Mouse (Mus musculus) olfactory bulb, adult 2 months (tissue): ENCODE measurements around the gene Ncam2. TPM values are rescaled to one million over a fixed set of nuclear protein-coding genes. Genes with fewer than 3 reads are reported as not detected.

ENCODE experiments used
- H3K27ac ChIP-seq: fragments of 200-500 bp; 2 replicates; pipeline ENCODE4 v1.5.1; 2012; ENCODE audit warnings: low read depth, low read length; ENCODE audit not compliant: insufficient read depth
- H3K4me1 ChIP-seq: fragments of 200-500 bp; 2 replicates; pipeline ENCODE4 v1.6.1; 2012; ENCODE audit warnings: low read length; ENCODE audit not compliant: control insufficient read depth, insufficient read depth
- H3K4me3 ChIP-seq: fragments of 200-500 bp; 2 replicates; pipeline ENCODE4 v1.5.1; 2012; ENCODE audit warnings: mild to moderate bottlenecking, low read depth, low read length, moderate library complexity; ENCODE audit not compliant: insufficient read depth
- CTCF ChIP-seq: fragments of 200-500 bp; IDR thresholded peaks from 2 replicates; pipeline ENCODE4 v1.5.1; 2012; ENCODE audit warnings: low read depth, mild to moderate bottlenecking, low read length, moderate library complexity; ENCODE audit not compliant: insufficient read depth
- POLR2A ChIP-seq: fragments of 200-500 bp; IDR thresholded peaks from 2 replicates; pipeline ENCODE4 v1.6.1; 2012; ENCODE audit warnings: mild to moderate bottlenecking, low read depth, low read length, moderate library complexity; ENCODE audit not compliant: insufficient read depth
- WGBS: fragments of 180-500 bp; shearing (Covaris S2); methylation state at CpG from one replicate; pipeline ENCODE4 v1.1.7; 2018; 5-methylcytosine and 5-hydroxymethylcytosine counted together
- polyA plus RNA-seq: library from polyadenylated mRNA; stranded (reverse); fragments of >200 nt; gene quantifications from 2 replicates; pipeline ENCODE4 v1.2.4, GENCODE M21; 2012; ENCODE audit warnings: low replicate concordance; ENCODE audit not compliant: missing spikeins, insufficient read depth, insufficient read length

The Ncam2 gene
- polyA plus RNA-seq, 1 experiment, result not detected

DNA sequence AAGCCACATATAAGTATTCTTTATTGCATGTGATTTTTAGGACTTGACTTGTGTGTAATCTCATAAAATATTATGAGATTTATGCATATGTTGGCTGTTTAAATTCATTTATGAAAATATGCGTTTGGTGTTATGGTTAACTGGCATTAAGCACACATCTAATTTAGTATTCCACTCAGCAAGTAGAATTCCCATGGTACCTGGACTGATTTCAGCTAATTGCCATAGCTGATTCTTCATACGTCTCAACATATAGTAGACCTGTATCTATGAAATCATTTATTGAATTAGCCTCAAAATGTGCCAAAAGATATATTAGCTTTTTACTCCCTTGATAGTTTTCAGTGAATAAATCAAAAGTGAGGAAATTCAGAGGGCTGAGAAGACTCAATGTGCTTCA, 302.1 kb downstream of the Ncam2 start:
- WGBS, result 92% methylated on average over 2 of the region's 2 CpGs
- TF ChIP-seq CTCF (no peak), POLR2A (no peak)
- no peak overlapping the region for H3K4me3 ChIP-seq

DNA sequence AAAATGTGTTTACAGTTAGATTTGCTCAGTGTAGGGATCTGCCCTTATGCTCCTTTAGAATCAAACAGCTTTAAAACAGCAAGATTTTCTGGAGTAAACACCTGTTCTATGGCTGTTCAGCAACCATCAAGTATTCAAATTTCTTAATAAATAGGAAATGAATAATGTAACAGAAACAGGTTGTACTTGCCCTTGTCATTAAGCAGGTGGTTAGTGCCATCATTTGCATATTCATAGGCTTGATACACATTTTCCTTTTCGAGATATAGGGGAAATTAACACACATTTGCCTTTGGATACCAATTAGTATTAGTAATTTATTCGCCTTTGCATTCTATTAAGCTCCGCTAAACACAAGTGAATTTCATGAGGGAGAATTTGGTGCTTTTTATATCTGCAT, 335.7 kb downstream of the Ncam2 start:
- no peaks in the 10 kb centered on the region for H3K4me1 ChIP-seq
- H3K27ac ChIP-seq, result no peak overlapping the region
- WGBS, result 61% methylated on average over 3 of the region's 3 CpGs
- no peak overlapping the region for H3K4me3 ChIP-seq
- TF ChIP-seq CTCF, result no peak
- no peak for TF ChIP-seq POLR2A

More for the DNA sequence above, 302.1 kb downstream of the Ncam2 start:
- no peaks in the 10 kb centered on the region for H3K4me1 ChIP-seq
- H3K27ac ChIP-seq, result no peak overlapping the region

DNA sequence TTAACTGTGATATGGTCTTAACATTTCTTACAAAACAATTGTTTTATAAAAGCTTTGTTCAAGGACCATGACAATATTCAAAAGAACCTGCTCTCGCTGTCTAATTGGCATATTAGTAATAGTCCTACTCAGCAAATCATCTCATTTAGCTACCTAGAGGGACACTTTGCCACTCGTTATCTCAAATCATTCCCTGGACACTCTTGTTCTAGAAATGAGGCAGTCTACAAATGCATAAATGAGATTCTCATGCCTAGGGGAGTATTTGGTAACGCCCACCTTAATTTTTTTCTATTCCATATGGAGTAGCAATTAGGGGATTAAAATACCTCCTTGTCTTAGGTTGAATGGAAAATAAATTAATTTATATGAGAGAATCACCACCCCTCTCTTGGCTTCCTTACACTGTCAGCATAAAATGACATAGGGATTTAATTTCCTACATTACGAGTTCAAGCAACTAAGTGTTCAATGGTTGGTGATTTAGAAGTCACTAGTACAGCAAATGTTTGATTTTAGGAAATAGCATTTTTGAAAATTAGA, 387.1 kb downstream of the Ncam2 start:
- TF ChIP-seq POLR2A, result no peak
- TF ChIP-seq CTCF, result no peak
- Histone ChIP-seq H3K4me3 (no peak overlapping the region), H3K4me1 (no peaks in the 10 kb centered on the region), H3K27ac (no peak overlapping the region)
- 86% methylated on average over 4 of the region's 4 CpGs for WGBS

DNA sequence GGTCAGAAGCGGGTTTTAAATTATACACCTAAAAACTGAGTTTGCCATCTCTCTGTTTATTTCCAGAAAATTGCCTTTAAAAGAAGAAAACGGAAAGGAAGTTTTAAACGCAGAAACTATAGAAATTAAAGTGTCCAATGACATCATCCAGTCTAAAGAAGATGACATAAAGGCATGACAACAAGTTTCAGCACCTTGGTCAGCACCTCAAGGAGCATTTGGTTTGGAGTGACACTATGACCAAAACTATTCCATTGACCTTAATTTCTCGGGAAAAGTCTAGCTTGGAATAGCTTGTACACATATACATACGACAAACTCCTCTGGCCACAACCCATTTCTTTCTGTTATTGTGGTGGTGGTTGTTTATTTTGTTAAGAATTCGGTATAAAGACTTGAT, 422.8 kb downstream of the Ncam2 start:
- WGBS, result 61% methylated on average over 6 of the region's 6 CpGs

DNA sequence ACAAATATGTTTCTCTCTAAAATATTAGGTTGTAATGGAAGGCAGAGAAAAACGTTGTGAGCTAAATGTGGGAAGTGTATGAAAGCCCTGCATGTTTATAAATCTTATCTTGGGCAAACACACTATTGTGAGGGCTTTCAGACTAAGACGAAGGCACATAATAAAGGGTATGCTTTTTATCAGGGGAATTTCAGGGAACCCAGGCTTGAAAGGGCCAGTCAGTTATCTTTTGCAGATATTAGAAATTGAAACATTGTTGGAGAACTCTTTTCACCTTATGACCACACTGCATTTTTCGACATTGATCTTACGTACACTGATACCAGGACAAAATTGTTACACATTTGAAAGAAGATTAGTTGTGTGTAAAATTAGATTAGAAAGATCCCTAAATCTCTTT, 423.3 kb downstream of the Ncam2 start:
- H3K4me1 ChIP-seq, result no peaks in the 10 kb centered on the region
- WGBS, result 77% methylated on average over 4 of the region's 4 CpGs
- no peak overlapping the region for H3K27ac ChIP-seq
- H3K4me3 ChIP-seq, result no peak overlapping the region
- TF ChIP-seq POLR2A (no peak), CTCF (no peak)

More for the DNA sequence above, 422.8 kb downstream of the Ncam2 start:
- Histone ChIP-seq H3K4me1 (no peaks in the 10 kb centered on the region), H3K4me3 (no peak overlapping the region), H3K27ac (no peak overlapping the region)
- no peak for TF ChIP-seq POLR2A
- TF ChIP-seq CTCF, result no peak

DNA sequence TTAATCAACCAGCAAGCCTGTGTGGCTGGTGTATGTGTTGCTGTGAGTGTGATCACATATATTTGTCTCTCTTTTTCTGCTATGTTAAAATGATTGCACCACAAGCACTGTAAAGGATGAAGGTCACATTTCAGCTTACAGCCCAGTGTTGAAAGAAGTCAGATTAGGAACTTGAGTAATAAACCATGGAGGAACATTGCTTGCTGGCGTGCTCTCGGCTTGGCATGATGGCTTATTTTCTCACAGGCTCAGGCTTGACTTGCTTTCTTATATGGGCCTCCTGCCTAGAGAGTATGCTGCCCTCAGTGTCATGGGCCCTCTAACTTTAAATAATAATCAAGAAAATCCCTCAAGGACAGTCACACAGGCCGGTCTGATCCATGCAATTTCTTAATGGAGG, 449.8 kb downstream of the Ncam2 start:
- Histone ChIP-seq H3K27ac (no peak overlapping the region), H3K4me3 (no peak overlapping the region), H3K4me1 (no peaks in the 10 kb centered on the region)
- 86% methylated on average over 3 of the region's 3 CpGs for WGBS
- no peak for TF ChIP-seq POLR2A
- TF ChIP-seq CTCF, result no peak

DNA sequence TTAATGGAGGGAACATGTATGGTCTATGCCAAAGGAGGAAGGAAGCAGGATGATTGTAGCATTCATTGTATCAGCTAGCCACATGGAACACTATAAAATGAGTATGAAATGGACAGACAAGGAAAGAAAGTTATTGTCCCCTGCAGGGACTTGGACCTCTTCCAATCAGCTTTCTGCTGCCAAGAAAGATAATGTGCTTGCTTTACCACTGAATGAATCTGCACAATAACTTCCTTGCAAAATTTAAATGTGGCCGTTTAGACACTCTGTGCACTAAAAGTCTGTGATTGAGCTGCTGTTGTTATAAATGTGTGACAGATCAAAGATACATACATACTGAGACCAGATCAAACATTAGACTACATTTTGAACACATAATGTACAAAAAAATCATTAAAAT, 451.1 kb downstream of the Ncam2 start:
- Histone ChIP-seq H3K4me1 (no peaks in the 10 kb centered on the region), H3K4me3 (no peak overlapping the region), H3K27ac (no peak overlapping the region)
- 19% methylated on average over 1 of the region's 1 CpGs for WGBS
- no peak for TF ChIP-seq POLR2A
- no peak for TF ChIP-seq CTCF

DNA sequence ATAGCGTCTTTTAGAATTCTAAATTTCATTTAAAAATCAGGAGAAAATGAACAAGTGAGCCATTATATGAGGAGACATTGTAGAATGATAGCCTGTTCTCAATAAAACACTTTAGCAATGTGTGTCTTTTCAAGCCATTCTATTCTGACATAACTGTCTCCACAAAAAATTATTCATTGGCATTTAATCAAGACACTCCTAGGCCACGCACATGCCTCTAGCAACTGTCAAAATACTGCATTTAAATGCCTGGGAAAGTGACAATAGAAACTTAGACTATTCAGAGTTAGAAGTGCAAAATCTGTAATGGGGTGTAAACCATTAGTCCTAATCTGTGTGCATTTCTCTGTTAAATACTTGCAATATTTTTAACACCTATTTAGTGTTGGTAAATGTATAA, 456.1 kb downstream of the Ncam2 start:
- no peak for TF ChIP-seq POLR2A
- TF ChIP-seq CTCF, result no peak
- WGBS, result 70% methylated on average over 2 of the region's 2 CpGs
- no peak overlapping the region for H3K27ac ChIP-seq
- H3K4me1 ChIP-seq, result no peaks in the 10 kb centered on the region
- H3K4me3 ChIP-seq, result no peak overlapping the region

DNA sequence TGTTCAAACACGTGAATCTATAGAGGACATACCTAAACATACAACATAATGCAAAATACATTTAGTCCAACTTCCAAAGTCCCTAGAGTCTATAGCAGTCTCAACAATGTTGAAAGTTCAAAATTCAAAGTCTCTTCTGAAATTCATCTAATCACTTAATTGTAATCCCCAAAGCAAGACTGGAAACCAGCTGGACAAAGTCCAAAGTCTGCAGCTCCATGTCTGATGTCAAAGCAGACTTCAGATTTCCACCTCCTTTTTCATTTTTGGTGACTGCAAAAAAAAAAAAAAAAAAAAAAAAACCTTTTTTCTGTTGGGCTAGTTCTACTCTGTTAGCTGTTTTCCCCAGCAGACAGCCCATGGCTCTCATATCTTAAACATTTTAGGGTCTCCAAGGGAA, 473.4 kb downstream of the Ncam2 start:
- Histone ChIP-seq H3K4me3 (no peak overlapping the region), H3K27ac (no peak overlapping the region), H3K4me1 (no peaks in the 10 kb centered on the region)
- TF ChIP-seq CTCF, result no peak
- TF ChIP-seq POLR2A, result no peak
- 79% methylated on average over 1 of the region's 1 CpGs for WGBS

DNA sequence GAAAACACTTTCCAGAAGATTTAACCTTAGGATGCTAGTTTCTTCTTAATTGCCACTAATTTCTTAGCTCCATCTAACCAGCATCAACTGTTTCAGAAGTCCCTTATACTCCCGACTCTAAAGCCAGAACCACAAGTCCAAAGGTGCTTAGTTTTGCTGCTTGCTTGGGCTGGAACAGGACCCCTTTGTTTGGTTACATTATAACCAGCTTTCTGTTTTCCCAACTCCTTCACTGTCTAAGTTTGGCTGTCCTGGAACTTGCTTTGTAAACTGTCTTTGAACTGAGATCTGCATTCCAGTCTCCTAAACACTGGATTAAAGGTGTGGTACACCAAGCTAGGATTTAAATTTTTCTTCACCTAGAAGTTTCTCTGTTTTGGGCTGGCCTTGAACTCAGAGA, 475.0 kb downstream of the Ncam2 start:
- Histone ChIP-seq H3K4me3 (no peak overlapping the region), H3K27ac (no peak overlapping the region), H3K4me1 (no peaks in the 10 kb centered on the region)
- 74% methylated on average over 1 of the region's 1 CpGs for WGBS
- TF ChIP-seq CTCF (no peak), POLR2A (no peak)
